11 mouse cellular contexts compared by ENCODE assay signal in the genomic region with DNA sequence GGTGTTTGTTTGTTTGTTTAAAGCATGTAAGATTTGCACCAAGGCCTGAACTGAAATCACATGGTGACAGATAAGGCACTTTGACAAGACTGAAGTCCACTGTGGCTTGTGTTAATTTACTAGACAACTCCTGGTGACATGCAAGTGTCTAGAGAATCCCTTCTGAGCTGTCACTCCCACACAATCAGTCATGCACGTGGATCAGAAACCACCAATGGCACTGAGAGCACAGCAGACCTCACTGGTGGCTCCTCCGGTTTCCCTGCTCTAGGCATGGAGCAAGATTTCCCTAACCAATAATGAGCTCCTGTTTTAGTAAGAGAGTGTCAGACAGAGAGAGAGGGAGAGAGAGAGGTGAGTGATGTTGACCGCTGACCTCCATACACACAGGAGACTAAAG.
"Had no signal": no experiment of that assay in that cellular context is flagged by ENCODE, and none has a peak within 500 bp of the region (broad histone marks: within the 10 kb centered on the region; RNA-seq: fewer than 3 reads in every experiment).

No protein-coding gene starts in this region.

- ATAC-seq: intestine, embryonic 15.5 days had no signal

- H3K36me3 ChIP-seq: intestine, embryonic 15.5 days; lung, embryonic 15.5 days; stomach, embryonic 15.5 days had no signal

- DNase-seq: lung, postnatal 4 days; midbrain, embryonic 14.5 days; spleen, adult 18-20 months; thymus, postnatal 25 days had no signal

- H3K4me1 ChIP-seq: stomach, embryonic 15.5 days had no signal

- H3K4me2 ChIP-seq: intestine, embryonic 15.5 days; liver, embryonic 11.5 days; lung, embryonic 15.5 days; midbrain, embryonic 11.5 days; stomach, embryonic 15.5 days had no signal

- H3K27ac ChIP-seq: intestine, embryonic 15.5 days; left cerebral cortex, adult 2 months; liver, embryonic 14.5 days; lung, embryonic 15.5 days; stomach, embryonic 15.5 days had no signal

- H3K9ac ChIP-seq: intestine, embryonic 15.5 days; liver, embryonic 14.5 days; lung, embryonic 15.5 days; stomach, embryonic 15.5 days had no signal

- H3K9me3 ChIP-seq: intestine, embryonic 15.5 days; lung, embryonic 15.5 days; stomach, embryonic 15.5 days had no signal

- H3K4me3 ChIP-seq: intestine, embryonic 15.5 days; left cerebral cortex, adult 2 months; lung, embryonic 15.5 days; stomach, embryonic 15.5 days had no signal
